Mouse (Mus musculus) G1E (cell line): ENCODE results near the gene Runx2. TPM values are rescaled to one million over a fixed set of nuclear protein-coding genes. Genes with fewer than 3 reads are reported as not detected.

Source experiments
- ATAC-seq: 2 replicates; pipeline ENCODE4 v1.8.0; 2016; ENCODE audit warnings: mild to moderate bottlenecking; ENCODE audit not compliant: insufficient number of reproducible peaks, poor library complexity, low FRiP score, severe bottlenecking; ENCODE audit errors: extremely low read depth
- DNase-seq: peaks from one replicate; pipeline ENCODE4 v3.0.0; 2012; ENCODE audit warnings: low spot score
- H3K27me3 ChIP-seq: 2 replicates; pipeline ENCODE4 v1.6.1; 2012; ENCODE audit warnings: mild to moderate bottlenecking, low read length, inconsistent platforms; ENCODE audit not compliant: insufficient read depth
- H3K36me3 ChIP-seq: replicated peaks from 2 replicates; pipeline ENCODE3; 2012; ENCODE audit warnings: mild to moderate bottlenecking, inconsistent platforms
- H3K4me1 ChIP-seq: 2 replicates; pipeline ENCODE4 v1.6.1; 2012; ENCODE audit warnings: low read depth, low read length, inconsistent platforms, mixed read lengths; ENCODE audit not compliant: insufficient read depth
- H3K4me3 ChIP-seq: 2 replicates; pipeline ENCODE4 v1.5.1; 2012; ENCODE audit warnings: low read depth, mild to moderate bottlenecking, inconsistent platforms, low read length, moderate library complexity, mixed read lengths
- H3K9me3 ChIP-seq: replicated peaks from 2 replicates; pipeline ENCODE4 v1.6.1; 2012; ENCODE audit warnings: inconsistent platforms
- CTCF ChIP-seq: IDR thresholded peaks from 2 replicates; pipeline ENCODE4 v1.5.1; 2012; ENCODE audit warnings: low read depth, low read length, inconsistent platforms, mixed read lengths
- GATA1 ChIP-seq: IDR thresholded peaks from 2 replicates; pipeline ENCODE4 v1.6.1; 2012; ENCODE audit warnings: borderline replicate concordance, low read length, inconsistent platforms, mixed read lengths
- GATA2 ChIP-seq: IDR thresholded peaks from 2 replicates; pipeline ENCODE4 v1.6.1; 2012; ENCODE audit warnings: low read depth, low read length, inconsistent platforms, borderline replicate concordance
- POLR2AphosphoS5 ChIP-seq: IDR thresholded peaks from 2 replicates; pipeline ENCODE4 v1.6.1; 2012; ENCODE audit warnings: low read depth, low read length, inconsistent platforms; ENCODE audit not compliant: insufficient replicate concordance
- TAL1 ChIP-seq: conservative IDR thresholded peaks from 2 replicates; pipeline ENCODE4 v1.6.1; 2012; ENCODE audit warnings: low read depth, low read length, inconsistent platforms, mixed read lengths
- polyA plus RNA-seq: library from polyadenylated mRNA; stranded (reverse); fragments of >175 nt; gene quantifications from 2 replicates; pipeline ENCODE4 v1.2.3, GENCODE M21; 2012
- total RNA-seq, 2 experiments: library from RNA; stranded (forward) in 1 of 2; stranded (reverse) in 1 of 2; fragments of 200-1000 nt in 1 of 2; fragments of >200 nt in 1 of 2; fragmentation: Nextera tagmentation in 1 of 2; gene quantifications; 2 replicates each; pipeline ENCODE4 v1.2.3; 2014 to 2017

Runx2 gene
- total and polyA plus RNA-seq, 3 experiments, result 0.05 to 2.0 (median 0.05) TPM

DNA sequence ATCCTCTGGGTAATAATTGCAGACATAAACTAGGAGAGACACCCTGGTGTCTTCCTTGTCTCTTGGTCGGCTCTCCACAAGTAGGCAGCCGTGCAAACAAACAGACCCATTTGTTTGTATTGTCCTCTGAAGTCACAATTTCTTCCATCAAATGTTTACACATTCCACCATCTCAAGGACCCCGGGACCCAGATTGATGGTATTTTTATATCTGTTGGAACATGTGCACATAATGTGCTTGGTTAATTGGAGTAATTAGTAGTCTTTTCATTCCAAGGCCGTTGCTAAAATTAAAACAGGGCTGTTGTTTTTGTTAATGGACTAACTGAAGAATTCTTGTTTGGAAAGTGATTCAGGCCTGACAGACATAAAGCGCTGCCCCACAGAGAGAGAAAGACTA is 236.8 kb downstream of the Runx2 start:
- no peak for ATAC-seq
- Histone ChIP-seq H3K4me1 (no peaks in the 10 kb centered on the region), H3K36me3 (no peaks in the 10 kb centered on the region), H3K4me3 (no peak overlapping the region), H3K27me3 (no peaks in the 10 kb centered on the region), H3K9me3 (peaks cover 39% of the 10 kb centered on the region)
- DNase-seq, result no peak
- TF ChIP-seq GATA1, result no peak
- no peak for TF ChIP-seq CTCF
- TF ChIP-seq POLR2AphosphoS5, result no peak
- TF ChIP-seq TAL1, result no peak
- no peak for TF ChIP-seq GATA2

DNA sequence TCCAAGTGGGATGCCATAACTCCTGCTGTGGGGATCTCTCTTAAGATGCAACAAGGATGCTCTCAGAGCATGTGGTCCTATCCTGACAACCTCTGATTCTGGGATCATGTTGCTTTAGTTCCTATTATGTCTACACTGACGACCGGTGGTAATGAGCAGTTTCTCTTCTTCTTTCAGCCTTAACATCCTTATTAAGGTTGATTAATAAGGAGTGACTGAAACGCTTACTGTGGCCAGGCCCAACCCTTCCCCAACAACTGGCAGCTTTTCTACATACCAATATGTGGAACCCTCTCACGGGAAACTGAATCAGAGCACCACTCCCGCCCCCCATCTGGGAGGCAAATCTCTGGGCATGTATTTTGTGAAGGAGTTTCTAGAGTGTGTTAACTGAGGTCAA is 243.7 kb downstream of the Runx2 start:
- Histone ChIP-seq H3K4me3 (no peak overlapping the region), H3K9me3 (peaks cover 53% of the 10 kb centered on the region), H3K4me1 (no peaks in the 10 kb centered on the region), H3K27me3 (no peaks in the 10 kb centered on the region), H3K36me3 (no peaks in the 10 kb centered on the region)
- no peak for ATAC-seq
- no peak for TF ChIP-seq POLR2AphosphoS5
- TF ChIP-seq GATA1, result no peak
- TF ChIP-seq CTCF, result no peak
- TF ChIP-seq TAL1, result no peak
- no peak for TF ChIP-seq GATA2
- DNase-seq, result no peak

DNA sequence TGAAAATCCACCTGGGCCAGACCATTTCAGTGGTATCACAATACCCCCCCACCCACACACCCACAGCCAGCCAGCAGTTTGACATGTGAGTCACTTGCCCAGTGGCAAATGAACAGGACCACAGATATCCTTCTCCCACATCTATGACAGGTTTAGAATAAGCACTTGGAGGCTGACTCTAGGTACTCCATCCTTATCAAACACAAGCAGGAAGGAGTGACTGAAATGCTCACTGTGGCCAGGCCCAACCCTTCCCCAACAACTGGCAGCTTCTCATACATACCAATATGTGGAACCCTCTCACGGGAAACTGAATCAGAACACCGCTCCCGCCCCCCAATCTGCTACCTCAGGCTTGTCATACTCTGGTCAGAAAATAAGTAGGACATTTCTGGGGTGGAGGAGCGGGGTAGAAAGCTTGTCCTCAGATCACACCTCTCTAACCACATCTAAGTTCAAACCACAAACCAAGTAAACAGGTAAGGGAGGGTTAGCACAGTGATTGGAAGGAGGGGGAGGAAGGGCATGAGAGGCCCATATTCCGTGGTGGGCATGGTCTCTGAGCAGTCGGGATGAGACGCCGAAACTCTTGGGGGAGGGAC is 245.5 kb downstream of the Runx2 start:
- Histone ChIP-seq H3K4me3 (no peak overlapping the region), H3K9me3 (peaks cover 59% of the 10 kb centered on the region), H3K4me1 (no peaks in the 10 kb centered on the region), H3K36me3 (no peaks in the 10 kb centered on the region), H3K27me3 (no peaks in the 10 kb centered on the region)
- TF ChIP-seq CTCF, result no peak
- no peak for TF ChIP-seq POLR2AphosphoS5
- TF ChIP-seq TAL1, result no peak
- TF ChIP-seq GATA2, result no peak
- TF ChIP-seq GATA1, result no peak
- DNase-seq (no peak), ATAC-seq (no peak)

DNA sequence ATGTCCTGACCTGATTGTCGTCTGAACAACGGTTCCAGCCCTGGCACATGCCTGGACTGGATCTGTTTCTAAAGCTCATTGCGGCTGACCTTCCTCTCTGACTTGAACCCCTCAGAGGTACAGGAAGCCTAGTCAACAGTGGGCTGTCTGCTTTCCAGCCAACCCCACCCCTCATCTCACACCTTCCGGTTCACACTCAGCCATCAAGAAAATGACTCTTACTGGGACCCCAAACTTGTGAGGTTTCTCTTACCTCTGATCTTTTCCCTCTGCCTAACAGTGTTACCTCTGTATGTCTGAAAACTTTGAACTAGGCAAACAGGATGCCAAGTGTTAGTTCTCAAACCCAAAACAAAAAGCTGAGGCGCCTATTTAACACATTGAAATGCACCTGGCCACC is 247.6 kb downstream of the Runx2 start:
- TF ChIP-seq POLR2AphosphoS5 (no peak), CTCF (no peak), GATA2 (no peak), TAL1 (no peak), GATA1 (no peak)
- Histone ChIP-seq H3K4me1 (no peaks in the 10 kb centered on the region), H3K9me3 (peaks cover 73% of the 10 kb centered on the region), H3K4me3 (no peak overlapping the region), H3K36me3 (no peaks in the 10 kb centered on the region), H3K27me3 (no peaks in the 10 kb centered on the region)
- DNase-seq, result no peak
- no peak for ATAC-seq

DNA sequence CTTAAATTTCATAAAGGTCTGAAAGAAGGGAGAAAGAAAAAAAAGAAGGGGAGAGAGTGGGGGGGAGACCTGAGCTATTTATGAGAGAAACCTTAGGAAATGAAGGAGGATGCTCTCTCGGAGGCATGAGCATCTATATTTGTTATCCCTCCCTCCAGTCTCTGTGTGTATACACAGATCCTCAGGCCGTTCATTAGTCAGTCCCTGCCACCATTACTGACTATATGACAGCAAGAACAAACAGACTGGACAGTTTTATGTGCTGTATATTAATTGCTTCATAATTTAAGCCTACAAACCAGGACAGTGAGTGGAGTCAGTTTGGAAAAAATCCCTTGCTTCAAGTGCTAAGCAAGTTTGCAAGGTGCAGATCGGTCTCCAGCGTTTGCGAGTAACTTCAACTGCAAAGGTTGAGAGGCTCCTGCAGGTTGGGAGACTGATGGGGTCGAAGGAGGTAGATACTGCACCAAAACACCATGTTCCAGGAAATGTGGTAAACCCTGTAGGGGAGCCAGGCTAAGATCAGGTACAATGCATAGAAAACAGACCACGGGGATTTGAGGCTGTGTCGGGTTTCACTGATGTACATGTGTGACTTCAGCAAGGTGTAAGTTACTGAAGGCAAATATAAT is 248.6 kb downstream of the Runx2 start:
- no peaks in the 10 kb centered on the region for H3K27me3 ChIP-seq
- no peak overlapping the region for H3K4me3 ChIP-seq
- H3K4me1 ChIP-seq, result no peaks in the 10 kb centered on the region
- ATAC-seq (no peak), DNase-seq (no peak)
- peaks cover 72% of the 10 kb centered on the region for H3K9me3 ChIP-seq
- TF ChIP-seq GATA2 (no peak), TAL1 (no peak), GATA1 (no peak), POLR2AphosphoS5 (no peak), CTCF (no peak)
- H3K36me3 ChIP-seq, result no peaks in the 10 kb centered on the region

DNA sequence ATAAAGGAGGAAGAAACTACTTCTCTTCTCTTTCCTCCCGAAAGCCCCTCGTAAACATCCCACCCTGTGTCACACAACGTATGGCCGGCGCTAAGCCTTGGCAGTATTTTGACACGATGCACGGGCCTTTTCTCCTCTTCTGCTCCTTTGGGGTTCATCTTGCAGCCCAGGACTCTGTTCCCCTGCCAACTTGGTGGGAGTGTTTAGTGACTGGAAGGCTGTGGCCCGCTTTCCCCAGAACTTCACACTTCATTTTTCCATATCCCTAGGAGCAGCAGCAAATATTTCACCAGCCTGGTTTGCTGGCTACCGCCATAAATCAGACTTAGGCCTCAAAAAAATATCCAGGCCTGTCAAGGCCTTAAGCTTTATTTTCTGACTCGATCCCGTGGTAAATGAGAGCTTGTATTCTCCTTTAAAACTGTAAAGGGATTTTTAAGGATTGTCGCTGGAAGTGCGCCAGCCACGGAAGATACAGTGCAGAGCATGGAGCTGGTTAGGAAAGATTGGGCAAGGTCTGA is 249.2 kb downstream of the Runx2 start:
- Histone ChIP-seq H3K27me3 (no peaks in the 10 kb centered on the region), H3K4me3 (no peak overlapping the region), H3K9me3 (peaks cover 73% of the 10 kb centered on the region), H3K4me1 (no peaks in the 10 kb centered on the region), H3K36me3 (no peaks in the 10 kb centered on the region)
- DNase-seq (no peak), ATAC-seq (no peak)
- TF ChIP-seq POLR2AphosphoS5, result no peak
- no peak for TF ChIP-seq GATA1
- no peak for TF ChIP-seq CTCF
- TF ChIP-seq TAL1, result no peak
- TF ChIP-seq GATA2, result no peak
